Mouse (Mus musculus) stomach, postnatal 0 days (tissue): ENCODE data around the gene Zswim3. TPM values are rescaled to one million over a fixed set of nuclear protein-coding genes. Genes with fewer than 3 reads are reported as not detected.

ENCODE experiments used
- ATAC-seq: fragments of 200-750 bp; cut with Nextera tagmentation; 2 replicates; pipeline ENCODE4 v1.8.0; 2017; ENCODE audit not compliant: low FRiP score, low TSS enrichment
- DNase-seq: peaks from one replicate; pipeline ENCODE4 v3.0.0-alpha.2; 2016; ENCODE audit warnings: low spot score
- H3K27ac ChIP-seq: fragments of 300-500 bp; sonication (generic); replicated peaks from 2 replicates; pipeline ENCODE4 v1.5.1; 2014; ENCODE audit warnings: mild to moderate bottlenecking, control low read depth
- H3K27me3 ChIP-seq: fragments of 300-500 bp; sonication (generic); 2 replicates; pipeline ENCODE4 v1.6.1; 2014; ENCODE audit warnings: low read length; ENCODE audit not compliant: control insufficient read depth, insufficient read depth
- H3K36me3 ChIP-seq: fragments of 300-500 bp; sonication (generic); 2 replicates; pipeline ENCODE4 v1.6.1; 2014; ENCODE audit warnings: low read length, mixed read lengths; ENCODE audit not compliant: control insufficient read depth, insufficient read depth
- H3K4me1 ChIP-seq: fragments of 300-500 bp; sonication (generic); replicated peaks from 2 replicates; pipeline ENCODE4 v1.6.1; 2014; ENCODE audit warnings: antibody characterized with exemption; ENCODE audit not compliant: control insufficient read depth, insufficient read depth
- H3K4me2 ChIP-seq: fragments of 300-500 bp; sonication (generic); replicated peaks from 2 replicates; pipeline ENCODE4 v1.6.1; 2014; ENCODE audit warnings: low read depth, mild to moderate bottlenecking, control low read depth, moderate library complexity
- H3K4me3 ChIP-seq: fragments of 300-500 bp; sonication (generic); 2 replicates; pipeline ENCODE4 v1.5.1; 2014; ENCODE audit warnings: low read depth, low read length, control low read depth
- H3K9ac ChIP-seq: fragments of 300-500 bp; sonication (generic); 2 replicates; pipeline ENCODE4 v1.6.1; 2014; ENCODE audit warnings: mild to moderate bottlenecking, low read length, control low read depth, mixed read lengths
- H3K9me3 ChIP-seq: fragments of 300-500 bp; sonication (generic); 2 replicates; pipeline ENCODE4 v1.6.1; 2016; ENCODE audit warnings: low read length; ENCODE audit not compliant: control insufficient read depth
- CTCF ChIP-seq: IDR thresholded peaks from 2 replicates; pipeline ENCODE4 v1.5.1; 2016; ENCODE audit warnings: antibody characterized with exemption, low read depth, mild to moderate bottlenecking, moderate library complexity
- EP300 ChIP-seq: optimal IDR thresholded peaks from 2 replicates; pipeline ENCODE3; 2016; ENCODE audit warnings: antibody characterized with exemption
- WGBS: fragments of 180-500 bp; shearing (Covaris S2); extraction: QIAGEN DNeasy Blood & Tissue Kit; methylation state at CpG from one replicate; pipeline ENCODE4 v1.1.7; 2014; 5-methylcytosine and 5-hydroxymethylcytosine counted together
- polyA plus RNA-seq: library from polyadenylated mRNA; unstranded; fragments of >200 nt; fragmentation: Nextera tagmentation; extraction: Ambion mirVana; gene quantifications from 2 replicates; pipeline ENCODE4 v1.2.1, GENCODE M21; 2015

Zswim3 gene
- polyA plus RNA-seq, 1 experiment from 2014 or later: 4.4 TPM

- no peak for TF ChIP-seq CTCF
- no peak for TF ChIP-seq EP300
- no peak overlapping the region for H3K27ac ChIP-seq
- no peak for ATAC-seq
- no peaks in the 10 kb centered on the region for H3K36me3 ChIP-seq
- H3K4me1 ChIP-seq: no peaks in the 10 kb centered on the region
- H3K9ac ChIP-seq: no peak overlapping the region
- H3K27me3 ChIP-seq: no peaks in the 10 kb centered on the region
- H3K9me3 ChIP-seq: no peaks in the 10 kb centered on the region
- H3K4me3 ChIP-seq: no peak overlapping the region
- no peak overlapping the region for H3K4me2 ChIP-seq
- WGBS: 74% methylated on average over 30 of the region's 30 CpGs
- no peak for DNase-seq
Measured at GRCm38 (mm10) chr2:164777246-164778014, 27.5 kb upstream of the Zswim3 start.

- no peak for DNase-seq
- H3K4me2 ChIP-seq: no peak overlapping the region
- TF ChIP-seq CTCF (no peak), EP300 (no peak)
- WGBS: 88% methylated on average over 11 of the region's 11 CpGs
- no peak overlapping the region for H3K9ac ChIP-seq
- H3K27me3 ChIP-seq: no peaks in the 10 kb centered on the region
- ATAC-seq: no peak
- no peaks in the 10 kb centered on the region for H3K9me3 ChIP-seq
- H3K27ac ChIP-seq: no peak overlapping the region
- H3K36me3 ChIP-seq: no peaks in the 10 kb centered on the region
- H3K4me3 ChIP-seq: no peak overlapping the region
- no peaks in the 10 kb centered on the region for H3K4me1 ChIP-seq
Measured at GRCm38 (mm10) chr2:164778015-164778287, 26.9 kb upstream of the Zswim3 start.

GRCm38 (mm10) chr2:164778809-164779208 is 26.1 kb upstream of the Zswim3 start:
- H3K27me3 ChIP-seq: no peaks in the 10 kb centered on the region
- H3K36me3 ChIP-seq: no peaks in the 10 kb centered on the region
- H3K4me2 ChIP-seq: no peak overlapping the region
- H3K9me3 ChIP-seq: no peaks in the 10 kb centered on the region
- ATAC-seq (no peak), DNase-seq (no peak)
- 75% methylated on average over 7 of the region's 7 CpGs for WGBS
- H3K27ac ChIP-seq: no peak overlapping the region
- no peak for TF ChIP-seq CTCF
- no peak for TF ChIP-seq EP300
- H3K9ac ChIP-seq: no peak overlapping the region
- no peak overlapping the region for H3K4me3 ChIP-seq
- H3K4me1 ChIP-seq: no peaks in the 10 kb centered on the region

- no peak for DNase-seq
- no peak for TF ChIP-seq EP300
- TF ChIP-seq CTCF: no peak
Measured at GRCm38 (mm10) chr2:164779481-164780086, 25.3 kb upstream of the Zswim3 start, which contains the start of gene Tnnc2. TSS of gene Tnnc2 (minus strand) at chr2:164779967.

GRCm38 (mm10) chr2:164781876-164782275 is 23.0 kb upstream of the Zswim3 start:
- H3K4me2 ChIP-seq: no peak overlapping the region
- TF ChIP-seq CTCF (no peak), EP300 (no peak)
- no peak overlapping the region for H3K9ac ChIP-seq
- no peak for ATAC-seq
- no peaks in the 10 kb centered on the region for H3K36me3 ChIP-seq
- WGBS: 68% methylated on average over 4 of the region's 4 CpGs
- H3K4me3 ChIP-seq: no peak overlapping the region
- H3K4me1 ChIP-seq: 0 out of 2 replicates have a peak, but pooled peaks cover 3% of the 10 kb centered on the region
- no peak overlapping the region for H3K27ac ChIP-seq
- DNase-seq: no peak
- H3K27me3 ChIP-seq: no peaks in the 10 kb centered on the region
- no peaks in the 10 kb centered on the region for H3K9me3 ChIP-seq

More at GRCm38 (mm10) chr2:164779481-164780086, 25.3 kb upstream of the Zswim3 start, which contains the start of gene Tnnc2:
- 63% methylated on average over 8 of the region's 8 CpGs for WGBS
- Histone ChIP-seq H3K9me3 (no peaks in the 10 kb centered on the region), H3K27ac (no peak within 1 kb of the TSS), H3K4me3 (no peak within 1 kb of the TSS), H3K36me3 (no peaks in the 10 kb centered on the region), H3K9ac (no peak within 1 kb of the TSS), H3K4me1 (no peaks in the 10 kb centered on the region), H3K4me2 (no peak within 1 kb of the TSS), H3K27me3 (no peaks in the 10 kb centered on the region)
- ATAC-seq: no peak
